ENCODE assay signal across 15 mouse cellular contexts in genomic region chr8:88691342-88691948, GRCm38 (mm10). TPM values are rescaled to one million over a fixed set of nuclear protein-coding genes. Genes with fewer than 3 reads are reported as not detected.
DNase-seq lines count a peak whose midpoint lies in the region; ATAC-seq and TF ChIP-seq lines count a peak whose summit lies in the region.
"Had no signal": no experiment of that assay in that cellular context is flagged by ENCODE, and none has a peak within 500 bp of the region (broad histone marks: within the 10 kb centered on the region; RNA-seq: fewer than 3 reads in every experiment).

No protein-coding gene starts in this region.

- WGBS in kidney, adult 2 months: 26% methylated on average over 4 of the region's 4 CpGs
- WGBS in stomach, postnatal 0 days: 39% methylated on average over 4 of the region's 4 CpGs
- WGBS in lung, adult 2 months: 32% methylated on average over 4 of the region's 4 CpGs

- intact Hi-C loops in gastrocnemius, postnatal 36 days (cut with DNase I): loop anchor here (10.0 kb wide), 1 partner anchor 327 kb away; the partner anchor contains the start of gene Brd7

- TF ChIP-seq EP300 in stomach, postnatal 0 days (optimal IDR thresholded peaks at IDR 0.05): no peak

- peak; percentile 37 for DNase-seq in kidney, adult 2 months
- no peak for DNase-seq in kidney, postnatal 14 days
- DNase-seq in stomach, postnatal 0 days (ENCODE audit: low spot score): peak; percentile 8
- no peak for DNase-seq in gastrocnemius, postnatal 36 days
- no peak for DNase-seq in lung, adult 2 months
- DNase-seq in right cerebral cortex, postnatal 36 days (ENCODE audit: low spot score in 2 of 2): no peak
- DNase-seq: adrenal gland, adult 8-10 months; cerebellum, adult 2 months; right cerebral cortex, adult 18-20 months had no signal

- H3K36me3 ChIP-seq in kidney, adult 2 months (ENCODE audit: control insufficient read depth, insufficient read depth, low read length): no peaks in the 10 kb centered on the region
- H3K36me3 ChIP-seq in megakaryocyte, embryonic 14.5 days (replicated peaks; ENCODE audit: low read length): no peaks in the 10 kb centered on the region
- no peaks in the 10 kb centered on the region for H3K36me3 ChIP-seq in stomach, postnatal 0 days (ENCODE audit: control insufficient read depth, insufficient read depth, low read length)
- H3K36me3 ChIP-seq: forebrain, embryonic 10.5 days; heart, embryonic 15.5 days; hindbrain, embryonic 12.5 days had no signal

- no peak for TF ChIP-seq CTCF in kidney, adult 2 months (conservative IDR thresholded peaks at IDR 0.05; ENCODE audit: insufficient read depth, insufficient read length, low read depth, low read length)
- no peak for TF ChIP-seq CTCF in stomach, postnatal 0 days (IDR thresholded peaks at IDR 0.05; ENCODE audit: low read depth)
- TF ChIP-seq CTCF in lung, adult 2 months (IDR thresholded peaks at IDR 0.05; ENCODE audit: insufficient read depth, low read length): no peak

- H3K9me3 ChIP-seq in megakaryocyte, embryonic 14.5 days: no peaks in the 10 kb centered on the region
- no peaks in the 10 kb centered on the region for H3K9me3 ChIP-seq in stomach, postnatal 0 days (ENCODE audit: control insufficient read depth, low read length)
- H3K9me3 ChIP-seq: forebrain, embryonic 10.5 days; heart, embryonic 15.5 days; hindbrain, embryonic 12.5 days had no signal

- H3K9ac ChIP-seq in stomach, postnatal 0 days (ENCODE audit: low read length): no peak overlapping the region
- H3K9ac ChIP-seq: heart, embryonic 15.5 days; hindbrain, embryonic 12.5 days had no signal

- peaks cover 6% of the 10 kb centered on the region; the same call in 1 of the 2 replicates for H3K4me1 ChIP-seq in kidney, adult 2 months (ENCODE audit: control insufficient read depth, insufficient read depth, low read length)
- H3K4me1 ChIP-seq in megakaryocyte, embryonic 14.5 days: peaks cover 63% of the 10 kb centered on the region
- 0 out of 2 replicates have a peak, but pooled peaks cover 2% of the 10 kb centered on the region for H3K4me1 ChIP-seq in stomach, postnatal 0 days (replicated peaks; ENCODE audit: control insufficient read depth, insufficient read depth)
- no peaks in the 10 kb centered on the region; the same call in 1 of the 2 replicates for H3K4me1 ChIP-seq in lung, adult 2 months (ENCODE audit: control insufficient read depth, insufficient read depth, low read length)
- H3K4me1 ChIP-seq: hindbrain, embryonic 12.5 days had no signal

- H3K4me3 ChIP-seq in kidney, adult 2 months (ENCODE audit: insufficient read depth, low read depth, low read length): no peak overlapping the region
- peak overlapping the region; percentile 76 for H3K4me3 ChIP-seq in megakaryocyte, embryonic 14.5 days (replicated peaks)
- H3K4me3 ChIP-seq in stomach, postnatal 0 days (ENCODE audit: low read depth, low read length): no peak overlapping the region
- H3K4me3 ChIP-seq in lung, adult 2 months (replicated peaks; ENCODE audit: extremely low read depth, low read depth, low read length): no peak overlapping the region
- H3K4me3 ChIP-seq: forebrain, embryonic 10.5 days; heart, embryonic 15.5 days; hindbrain, embryonic 12.5 days had no signal

- TF ChIP-seq POLR2A in kidney, adult 2 months (IDR thresholded peaks at IDR 0.05; ENCODE audit: low read depth, low read length): no peak
- TF ChIP-seq POLR2A in lung, adult 2 months (IDR thresholded peaks at IDR 0.05; ENCODE audit: borderline replicate concordance, extremely low read depth, low read depth, low read length): no peak

- no peaks in the 10 kb centered on the region for H3K27me3 ChIP-seq in kidney, adult 2 months (replicated peaks; ENCODE audit: control insufficient read depth, insufficient read depth, low read length)
- peaks cover 13% of the 10 kb centered on the region for H3K27me3 ChIP-seq in megakaryocyte, embryonic 14.5 days (replicated peaks)
- no peaks in the 10 kb centered on the region for H3K27me3 ChIP-seq in stomach, postnatal 0 days (ENCODE audit: control insufficient read depth, insufficient read depth, low read length)
- H3K27me3 ChIP-seq: heart, embryonic 15.5 days had no signal

- no peak for ATAC-seq in megakaryocyte, adult 5-6 weeks (ENCODE audit: poor library complexity, severe bottlenecking)
- no peak for ATAC-seq in stomach, postnatal 0 days (ENCODE audit: low FRiP score, low TSS enrichment)
- ATAC-seq: intestine, postnatal 0 days had no signal

- H3K4me2 ChIP-seq in stomach, postnatal 0 days (replicated peaks; ENCODE audit: low read depth): no peak overlapping the region
- H3K4me2 ChIP-seq: heart, embryonic 15.5 days; hindbrain, embryonic 12.5 days had no signal

- no peak overlapping the region for H3K27ac ChIP-seq in kidney, adult 2 months (ENCODE audit: insufficient read depth, low read depth, low read length)
- no peak overlapping the region for H3K27ac ChIP-seq in stomach, postnatal 0 days (replicated peaks)
- H3K27ac ChIP-seq: forebrain, embryonic 10.5 days; heart, embryonic 15.5 days; hindbrain, embryonic 12.5 days had no signal

RNA-seq across cellular contexts. Expression of gene Cyld, which starts 5.4 kb away (rescaled TPM):
- 8.4 and 10.0 TPM in 2 replicates for polyA plus RNA-seq in kidney, adult 2 months (2012; rRNA removed)
- 0.54 TPM in 1 of 2 replicates, not detected in the other for polyA plus RNA-seq in megakaryocyte, embryonic 14.5 days (2012; ENCODE audit: insufficient read depth, low replicate concordance)
- total RNA-seq in megakaryocyte, adult 5-6 weeks (2015): 40.6 and 41.9 TPM in 2 replicates
- total RNA-seq in megakaryocyte, adult 5-6 weeks (2017): 50.0 and 61.9 TPM in 2 replicates
- polyA plus RNA-seq in stomach, postnatal 0 days (2015; fragmentation: Nextera tagmentation; extraction: Ambion mirVana): 6.9 and 7.4 TPM in 2 replicates
- 10 to 100 TPM; 13.1 to 16.4 TPM for total RNA-seq in gastrocnemius, postnatal 36 days (2021)
- polyA plus RNA-seq in lung, adult 2 months (2012; rRNA removed): 5.2 and 8.7 TPM in 2 replicates

RNA-seq across cellular contexts. Expression of gene Nod2, which starts 44.3 kb away (rescaled TPM):
- 1.4 and 1.7 TPM in 2 replicates for polyA plus RNA-seq in kidney, adult 2 months (2012; rRNA removed)
- not detected in 2 replicates for polyA plus RNA-seq in megakaryocyte, embryonic 14.5 days (2012; ENCODE audit: insufficient read depth, low replicate concordance)
- total RNA-seq in megakaryocyte, adult 5-6 weeks (2015): 3.8 and 4.0 TPM in 2 replicates
- 2.5 and 4.0 TPM in 2 replicates for total RNA-seq in megakaryocyte, adult 5-6 weeks (2017)
- polyA plus RNA-seq in stomach, postnatal 0 days (2015; fragmentation: Nextera tagmentation; extraction: Ambion mirVana): 0.12 and 0.15 TPM in 2 replicates
- under 1 TPM; 0.25 to 0.36 TPM for total RNA-seq in gastrocnemius, postnatal 36 days (2021)
- 4.0 and 5.0 TPM in 2 replicates for polyA plus RNA-seq in lung, adult 2 months (2012; rRNA removed)

RNA-seq across cellular contexts. Expression of gene Snx20, which starts 55.5 kb away (rescaled TPM):
- polyA plus RNA-seq in kidney, adult 2 months (2012; rRNA removed): 1.8 and 2.0 TPM in 2 replicates
- 6.2 and 22.2 TPM in 2 replicates for polyA plus RNA-seq in megakaryocyte, embryonic 14.5 days (2012; ENCODE audit: insufficient read depth, low replicate concordance)
- 60.5 and 64.6 TPM in 2 replicates for total RNA-seq in megakaryocyte, adult 5-6 weeks (2015)
- 71.3 and 73.0 TPM in 2 replicates for total RNA-seq in megakaryocyte, adult 5-6 weeks (2017)
- 2.0 and 2.1 TPM in 2 replicates for polyA plus RNA-seq in stomach, postnatal 0 days (2015; fragmentation: Nextera tagmentation; extraction: Ambion mirVana)
- under 1 TPM; 0.37 to 0.43 TPM for total RNA-seq in gastrocnemius, postnatal 36 days (2021)
- 11.5 and 16.8 TPM in 2 replicates for polyA plus RNA-seq in lung, adult 2 months (2012; rRNA removed)

Comparison
In these comparisons a context has a peak if more than half of its experiments do, and no peak if none do; other contexts are left out.
1. DNase-seq: peak in kidney, adult 2 months (single experiment) and stomach, postnatal 0 days (single experiment); none in kidney, postnatal 14 days (single experiment), gastrocnemius, postnatal 36 days (0 of 2), lung, adult 2 months (single experiment) and right cerebral cortex, postnatal 36 days (0 of 2).